Mouse (Mus musculus): Measurements from ENCODE around the gene Pln. TPM values are rescaled to one million over a fixed set of nuclear protein-coding genes. Genes with fewer than 3 reads are reported as not detected.

Gene Pln
- total RNA-seq (2021) = 1 to 10 TPM in 1 of 2 experiments, under 1 TPM in 1; 0.98 to 1.4 TPM
- long read RNA-seq, experiment 1 = 0 reads
- long read RNA-seq, experiment 2, partial matches to known transcripts = 0 of 1 reads
- long read RNA-seq, experiment 2, other reads (novel, unspliced or antisense) = 1 of 1 reads

DNA sequence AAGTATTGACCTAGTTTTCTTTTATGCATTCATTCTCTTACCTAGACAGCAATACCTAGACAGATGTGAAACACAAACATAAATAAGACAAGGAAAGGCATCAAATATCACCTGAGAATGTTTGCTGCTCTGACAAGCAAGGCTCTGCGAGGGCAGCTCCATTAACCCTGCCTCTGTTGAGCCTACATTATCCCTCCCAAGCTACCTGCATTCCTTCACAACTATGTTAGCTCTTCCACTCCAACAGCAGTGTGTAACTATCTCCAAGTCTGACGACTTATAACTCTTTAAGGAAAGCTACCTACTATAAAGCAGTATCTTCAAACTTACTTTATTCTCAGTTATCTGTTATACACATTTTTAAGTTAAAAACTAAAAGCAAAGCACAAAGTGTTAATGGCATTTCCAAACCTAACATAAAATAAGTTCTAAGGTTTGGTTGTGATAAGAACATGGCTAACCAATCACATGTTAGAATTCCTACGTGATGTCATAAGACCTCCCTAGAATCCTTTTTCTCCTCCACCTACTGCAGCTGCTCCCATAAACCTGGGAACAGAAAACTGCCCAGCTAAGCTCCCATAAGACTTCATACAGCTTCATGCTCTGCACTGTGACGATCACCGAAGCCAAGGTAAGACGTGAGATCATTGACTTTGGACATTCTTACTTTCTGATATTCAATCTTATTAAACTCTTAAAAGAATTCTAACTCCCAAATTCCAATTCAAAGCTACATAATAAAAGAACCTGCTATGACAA lies at the start of gene Pln:
TSS of gene Pln (plus strand) at position 506 of the 762 bp plus-strand sequence.
- Histone ChIP-seq H3K4me3 (no peak within 1 kb of the TSS), H3K27ac (no peak within 1 kb of the TSS)
- TF ChIP-seq CTCF (conservative IDR thresholded peaks at IDR 0.05) = no peak
- DNase-seq (ENCODE audit: low spot score in 2 of 2) = no peak

DNA sequence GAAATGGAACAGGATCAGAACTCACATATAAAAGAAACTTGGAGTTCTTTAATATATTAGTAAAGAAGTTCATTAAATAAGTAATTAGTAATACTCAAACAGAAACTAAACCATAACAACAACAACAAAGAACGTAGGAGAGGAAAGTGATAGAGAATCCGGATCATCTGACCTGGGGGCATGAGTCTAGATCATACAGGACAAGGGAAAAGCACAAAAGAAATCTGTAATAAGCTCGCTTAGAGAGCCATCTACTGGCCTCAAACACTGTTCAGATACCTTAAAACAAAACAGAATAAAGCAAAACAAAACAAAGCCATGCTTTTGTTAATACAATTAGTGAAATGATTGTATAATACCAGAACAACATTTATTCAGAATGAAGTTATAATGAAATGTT lies 31.6 kb upstream of the Pln start:
- no peak overlapping the region for H3K4me3 ChIP-seq
- H3K27ac ChIP-seq = 0 out of 2 replicates have a peak overlapping the region, but pooled peaks have one; percentile 5
- peak; percentile 75 for TF ChIP-seq CTCF (conservative IDR thresholded peaks at IDR 0.05)
- peak in 1 of 2 experiments; percentile 23 for DNase-seq (ENCODE audit: low spot score in 2 of 2)

DNA sequence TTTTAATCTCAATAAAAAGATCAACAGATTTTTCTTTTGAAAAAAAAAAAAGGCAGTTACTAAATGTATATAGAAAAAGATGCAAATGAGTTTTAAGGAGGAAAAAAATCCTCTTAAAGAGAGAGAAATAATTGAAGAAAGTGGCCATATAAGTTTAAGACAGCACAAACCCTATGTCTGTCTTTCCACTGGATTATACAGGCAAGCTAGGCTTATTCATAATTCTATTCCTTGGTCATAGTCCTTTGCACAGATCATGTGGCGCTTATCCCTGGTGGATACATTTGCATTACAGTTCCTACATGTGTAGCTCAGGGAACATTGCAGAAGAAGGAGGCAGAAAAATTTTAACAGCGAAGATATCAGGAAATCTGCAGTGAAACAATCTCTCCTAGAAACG lies 30.8 kb upstream of the Pln start:
- Histone ChIP-seq H3K27ac (no peak overlapping the region), H3K4me3 (no peak overlapping the region)
- no peak for TF ChIP-seq CTCF (conservative IDR thresholded peaks at IDR 0.05)
- no peak for DNase-seq (ENCODE audit: low spot score in 2 of 2)

DNA sequence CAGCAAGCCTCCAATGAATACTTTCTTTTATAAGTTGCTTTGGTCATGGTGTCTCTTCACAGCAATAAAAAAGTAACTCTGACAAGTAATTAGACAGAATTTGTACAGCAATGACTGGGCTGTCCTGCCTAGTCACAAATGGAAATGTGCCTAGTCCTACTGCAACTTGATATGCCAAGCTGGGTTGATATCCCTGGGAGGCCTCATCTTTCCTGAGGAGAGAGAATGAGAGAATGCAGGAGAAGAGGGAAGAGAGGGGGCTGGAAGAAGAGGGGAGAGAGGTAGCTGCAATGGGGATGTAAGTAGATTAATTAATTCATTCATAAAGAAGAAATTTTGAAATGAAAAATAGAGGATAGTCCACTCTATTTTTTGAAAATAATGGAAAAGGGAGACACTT lies 14.1 kb upstream of the Pln start:
- no peak for DNase-seq (ENCODE audit: low spot score in 2 of 2)
- no peak overlapping the region for H3K27ac ChIP-seq
- TF ChIP-seq CTCF (conservative IDR thresholded peaks at IDR 0.05) = no peak
- H3K4me3 ChIP-seq = no peak overlapping the region

DNA sequence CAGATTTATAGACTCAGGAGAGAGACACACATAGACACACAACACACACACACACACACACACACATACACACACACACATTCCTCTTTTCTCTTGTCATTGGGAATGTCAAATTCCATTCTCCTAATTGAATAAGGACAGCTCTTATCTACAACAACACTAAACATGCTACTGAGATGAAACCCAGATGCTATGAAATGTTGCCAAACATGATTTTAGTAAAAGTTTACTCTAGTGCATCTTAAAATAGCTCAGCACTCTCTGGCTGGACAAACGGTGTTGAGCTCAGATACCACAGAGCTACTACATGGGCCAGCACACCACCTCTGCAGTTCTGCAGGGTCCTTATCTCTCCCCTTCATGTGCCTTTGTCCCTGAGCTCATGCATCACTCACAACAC lies 12.8 kb upstream of the Pln start:
- TF ChIP-seq CTCF (conservative IDR thresholded peaks at IDR 0.05) = no peak

DNA sequence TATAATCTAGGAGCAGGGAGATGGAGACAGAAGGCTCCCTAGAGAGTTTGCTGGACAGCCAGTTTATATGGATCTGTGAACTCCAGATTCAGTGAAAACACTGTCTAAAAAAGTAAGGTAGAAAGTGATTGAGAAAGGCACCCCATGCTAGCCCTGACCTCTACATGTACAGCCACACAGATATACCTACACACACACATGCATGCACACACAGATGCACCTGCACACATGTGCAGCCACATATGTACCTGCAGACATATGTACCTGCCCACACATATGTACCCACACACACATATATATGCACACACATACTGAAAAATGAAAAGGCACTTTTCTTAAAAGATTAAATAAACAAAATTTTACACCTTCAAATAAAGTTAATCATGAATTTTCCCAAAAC lies 11.1 kb upstream of the Pln start:
- Histone ChIP-seq H3K27ac (no peak overlapping the region), H3K4me3 (no peak overlapping the region)
- no peak for TF ChIP-seq CTCF (conservative IDR thresholded peaks at IDR 0.05)
- no peak for DNase-seq (ENCODE audit: low spot score in 2 of 2)

More for the DNA sequence above, 12.8 kb upstream of the Pln start:
- H3K27ac ChIP-seq = no peak overlapping the region
- no peak overlapping the region for H3K4me3 ChIP-seq
- no peak for DNase-seq (ENCODE audit: low spot score in 2 of 2)

DNA sequence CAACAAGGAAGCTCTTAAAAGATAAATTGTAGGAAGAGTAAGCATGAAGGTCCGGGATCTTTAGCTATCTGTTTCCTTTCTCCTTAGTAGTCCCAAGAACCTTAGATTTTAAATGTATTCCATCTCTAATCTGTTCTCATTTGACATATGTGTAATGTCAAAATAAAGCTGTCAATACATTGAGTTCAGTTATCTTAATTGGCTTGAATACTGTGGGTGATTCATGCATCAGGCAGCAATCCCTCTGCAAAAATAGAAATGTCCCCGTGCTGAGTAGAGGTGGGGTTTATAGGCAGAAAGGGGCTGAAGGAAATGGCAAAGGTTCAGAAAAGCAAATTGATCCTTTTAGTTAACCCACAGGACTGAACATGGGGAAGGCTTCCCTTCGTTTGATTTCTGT lies 8.2 kb upstream of the Pln start:
- no peak for TF ChIP-seq CTCF (conservative IDR thresholded peaks at IDR 0.05)
- Histone ChIP-seq H3K4me3 (no peak overlapping the region), H3K27ac (peak overlapping the region; percentile 36; the same call in 1 of the 2 replicates)
- DNase-seq (ENCODE audit: low spot score in 2 of 2) = peak in 1 of 2 experiments; percentile 23

DNA sequence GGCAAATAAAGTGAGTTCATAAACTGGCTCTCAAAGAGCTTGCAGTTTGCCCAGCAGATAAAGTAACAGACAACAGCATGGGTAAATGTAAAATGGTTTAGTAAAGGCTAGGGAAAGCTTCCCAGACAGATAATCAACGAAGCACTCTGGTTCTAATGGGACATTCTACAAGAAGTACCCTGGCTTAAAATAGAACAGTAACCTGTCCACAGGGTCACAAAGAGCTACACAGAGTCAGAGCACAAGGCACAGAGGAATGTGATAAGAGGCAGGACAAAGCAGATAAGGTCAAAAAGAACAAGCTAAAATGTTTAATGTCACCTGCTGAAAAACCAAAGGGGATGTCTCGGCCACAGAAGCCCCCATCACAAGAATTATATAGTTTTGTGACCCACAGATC lies 4.7 kb upstream of the Pln start:
- no peak for DNase-seq (ENCODE audit: low spot score in 2 of 2)
- Histone ChIP-seq H3K4me3 (no peak overlapping the region), H3K27ac (0 out of 2 replicates have a peak overlapping the region, but pooled peaks have one; percentile 0)
- no peak for TF ChIP-seq CTCF (conservative IDR thresholded peaks at IDR 0.05)

DNA sequence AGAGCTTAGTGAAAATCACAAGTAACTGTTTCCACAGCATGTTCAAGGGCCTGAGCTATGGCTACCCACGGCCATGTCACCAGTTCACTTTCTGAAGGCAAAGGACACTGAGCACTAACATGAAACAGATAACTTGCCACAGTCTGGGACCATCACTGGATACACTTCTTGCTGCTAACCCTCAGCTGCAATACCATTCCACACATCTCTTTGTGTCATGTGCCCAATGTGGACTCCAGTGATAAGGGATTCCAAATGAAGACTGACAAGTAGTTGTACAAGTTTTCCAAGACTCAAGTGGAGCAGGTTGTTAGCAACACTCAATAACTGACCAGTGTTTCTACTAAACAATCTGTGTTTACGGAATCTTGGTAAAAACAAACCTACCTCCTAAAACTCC lies 2.2 kb upstream of the Pln start:
- Histone ChIP-seq H3K27ac (no peak overlapping the region), H3K4me3 (no peak overlapping the region)
- no peak for DNase-seq (ENCODE audit: low spot score in 2 of 2)
- no peak for TF ChIP-seq CTCF (conservative IDR thresholded peaks at IDR 0.05)

DNA sequence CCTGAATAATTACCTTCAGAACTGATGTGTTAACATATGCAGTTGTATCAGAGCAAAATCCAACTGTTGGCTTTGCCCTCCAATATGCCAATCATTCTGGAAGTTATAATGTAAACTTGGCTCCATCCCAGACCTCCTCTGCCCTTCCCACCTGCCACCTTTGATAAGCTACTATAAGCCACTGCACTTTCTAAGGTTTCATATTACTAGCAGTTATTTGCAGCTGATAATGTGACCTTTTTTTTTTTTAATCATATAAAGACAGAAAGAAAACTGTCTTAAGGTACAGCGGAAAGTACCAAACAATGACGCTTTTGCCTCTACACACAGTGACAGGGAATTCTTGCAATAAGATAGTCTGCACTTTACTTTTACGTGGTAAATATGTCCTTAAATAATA lies 1.5 kb upstream of the Pln start:
- TF ChIP-seq CTCF (conservative IDR thresholded peaks at IDR 0.05) = no peak

DNA sequence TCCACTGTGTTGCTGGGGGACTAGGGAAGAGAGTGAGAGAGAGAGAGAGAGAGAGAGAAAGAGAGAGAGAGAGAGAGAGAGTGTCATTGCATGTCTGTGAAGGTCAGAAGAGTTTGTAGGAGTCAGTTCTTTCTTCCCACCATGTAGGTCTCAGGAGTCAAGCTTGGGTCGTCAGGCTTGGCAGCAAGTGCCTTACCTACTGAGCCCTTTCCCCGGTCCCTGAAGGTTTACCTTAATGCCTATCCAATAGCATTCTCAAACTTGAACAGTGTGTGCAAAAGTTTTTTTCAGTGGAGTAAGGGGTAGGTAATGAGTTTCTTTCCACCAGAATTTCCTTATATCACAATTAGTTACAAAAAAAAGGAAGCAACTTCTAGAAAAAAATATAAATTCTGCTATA lies 1.6 kb downstream of the Pln start:
- no peak for DNase-seq (ENCODE audit: low spot score in 2 of 2)
- no peak for TF ChIP-seq CTCF (conservative IDR thresholded peaks at IDR 0.05)
- no peak overlapping the region for H3K27ac ChIP-seq

More for the DNA sequence above, 1.5 kb upstream of the Pln start:
- no peak overlapping the region for H3K27ac ChIP-seq
- no peak for DNase-seq (ENCODE audit: low spot score in 2 of 2)
- no peak overlapping the region for H3K4me3 ChIP-seq

DNA sequence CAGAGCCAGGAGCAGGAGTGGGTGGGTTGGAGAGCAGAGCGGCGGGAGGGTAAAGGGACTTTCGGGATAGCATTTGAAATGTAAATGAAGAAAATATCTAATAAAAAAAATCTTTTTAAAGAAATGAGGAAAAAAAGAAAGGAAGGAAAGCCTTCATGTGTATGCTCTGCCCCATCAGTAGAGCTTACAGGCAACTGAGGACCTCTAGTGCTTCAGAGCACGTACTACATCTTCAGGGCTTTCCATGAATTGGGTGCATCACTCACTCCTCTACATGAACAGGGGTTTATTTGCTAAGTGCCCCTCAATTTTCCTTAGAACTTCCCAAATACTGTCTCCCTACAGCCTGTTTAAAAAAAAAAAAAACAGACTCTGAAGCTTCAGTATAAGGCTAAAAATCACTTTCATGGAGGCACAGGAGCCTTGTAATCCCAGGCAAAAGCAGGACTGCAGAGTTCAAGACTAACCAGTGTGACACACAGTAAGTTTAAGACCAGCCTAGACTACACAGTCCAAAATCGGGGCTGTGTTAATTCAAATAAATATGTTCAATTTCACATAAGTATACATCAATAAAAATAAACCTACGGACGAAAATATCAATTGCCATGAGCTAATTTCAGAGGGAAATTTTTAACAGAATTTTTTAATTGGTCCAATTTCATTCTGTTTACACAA lies 4.0 kb downstream of the Pln start:
- H3K4me3 ChIP-seq = no peak overlapping the region
- DNase-seq (ENCODE audit: low spot score in 2 of 2) = peak; percentile 27 to 29
- no peak overlapping the region for H3K27ac ChIP-seq
- peak; percentile 89 for TF ChIP-seq CTCF (conservative IDR thresholded peaks at IDR 0.05)

More for the DNA sequence above, 1.6 kb downstream of the Pln start:
- H3K4me3 ChIP-seq = no peak overlapping the region

DNA sequence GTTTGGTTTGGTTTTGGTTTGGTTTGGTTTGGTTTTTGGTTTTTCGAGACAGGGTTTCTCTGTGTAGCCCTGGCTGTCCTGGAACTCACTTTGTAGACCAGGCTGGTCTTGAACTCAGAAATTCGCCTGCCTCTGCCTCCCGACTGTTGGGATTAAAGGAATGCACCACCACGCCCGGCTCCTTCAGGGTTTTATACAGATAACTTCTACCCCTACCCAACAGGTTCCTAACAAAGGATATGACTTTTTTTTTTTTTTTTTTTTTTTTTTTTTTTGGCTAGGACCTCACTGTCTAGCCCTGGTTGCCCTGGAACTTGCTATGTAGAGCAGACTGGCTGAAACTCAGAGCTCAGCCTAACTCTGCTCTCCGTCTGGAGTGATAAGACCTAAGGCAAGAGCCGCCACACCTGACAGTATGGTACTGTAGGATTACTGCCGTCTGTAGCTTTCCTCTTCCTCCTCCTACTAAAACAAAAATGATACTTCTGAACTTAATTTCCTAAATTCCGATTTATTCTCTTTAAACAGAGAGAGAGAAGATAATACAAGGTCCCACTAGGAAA lies 4.8 kb downstream of the Pln start:
- DNase-seq (ENCODE audit: low spot score in 2 of 2) = no peak
- H3K4me3 ChIP-seq = no peak overlapping the region
- no peak for TF ChIP-seq CTCF (conservative IDR thresholded peaks at IDR 0.05)
- no peak overlapping the region for H3K27ac ChIP-seq
